Mouse (Mus musculus) heart, postnatal 0 days (tissue): Measurements from ENCODE around the gene Dhx29.

ENCODE experiments used
- CTCF ChIP-seq: IDR thresholded peaks from 2 replicates; pipeline ENCODE4 v1.5.1; 2016; ENCODE audit warnings: antibody characterized with exemption, control low read depth, low read depth
- EP300 ChIP-seq: IDR thresholded peaks from 2 replicates; pipeline ENCODE4 v1.6.1; 2016; ENCODE audit warnings: antibody characterized with exemption, low read depth

- TF ChIP-seq CTCF, result no peak
- no peak for TF ChIP-seq EP300
These were observed 71.4 kb downstream of the Dhx29 start for GRCm38 (mm10) chr13:112998427-112999201.
